Mouse (Mus musculus) neural tube, embryonic 15.5 days (tissue): ENCODE results near the gene Nek6. TPM values are rescaled to one million over a fixed set of nuclear protein-coding genes. Genes with fewer than 3 reads are reported as not detected.
A peak's percentile ranks its signal among the peaks of the same experiment; 100 is the strongest.

ENCODE experiments used
- ATAC-seq: fragments of 200-750 bp; cut with Nextera tagmentation; 2 replicates; pipeline ENCODE4 v1.8.0; 2017; ENCODE audit warnings: mild to moderate bottlenecking, moderate TSS enrichment, moderate library complexity; ENCODE audit not compliant: low FRiP score
- H3K27ac ChIP-seq: fragments of 300-500 bp; sonication (generic); replicated peaks from 2 replicates; pipeline ENCODE4 v1.5.1; 2015; ENCODE audit warnings: mild to moderate bottlenecking, inconsistent platforms
- H3K27me3 ChIP-seq: fragments of 300-500 bp; sonication (generic); replicated peaks from 2 replicates; pipeline ENCODE4 v1.6.1; 2015; ENCODE audit warnings: inconsistent platforms
- H3K36me3 ChIP-seq: fragments of 300-500 bp; sonication (generic); 2 replicates; pipeline ENCODE4 v1.6.1; 2015; ENCODE audit warnings: inconsistent platforms
- H3K4me1 ChIP-seq: fragments of 300-500 bp; sonication (generic); 2 replicates; pipeline ENCODE4 v1.6.1; 2015; ENCODE audit warnings: inconsistent platforms
- H3K4me2 ChIP-seq: fragments of 300-500 bp; sonication (generic); 2 replicates; pipeline ENCODE4 v1.6.1; 2015; ENCODE audit warnings: inconsistent platforms, mild to moderate bottlenecking, moderate library complexity
- H3K4me3 ChIP-seq: fragments of 300-500 bp; sonication (generic); replicated peaks from 2 replicates; pipeline ENCODE4 v1.5.1; 2015; ENCODE audit warnings: mild to moderate bottlenecking, inconsistent platforms
- H3K9ac ChIP-seq: fragments of 300-500 bp; sonication (generic); replicated peaks from 2 replicates; pipeline ENCODE4 v1.6.1; 2015; ENCODE audit warnings: mild to moderate bottlenecking, inconsistent platforms
- H3K9me3 ChIP-seq: fragments of 300-500 bp; sonication (generic); replicated peaks from 2 replicates; pipeline ENCODE4 v1.6.1; 2016; ENCODE audit warnings: inconsistent platforms
- WGBS: fragments of 180-500 bp; shearing (Covaris S2); methylation state at CpG from one replicate; pipeline ENCODE4 v1.1.7; 2015; ENCODE audit warnings: mixed read lengths; 5-methylcytosine and 5-hydroxymethylcytosine counted together
- polyA plus RNA-seq: library from polyadenylated mRNA; unstranded; fragments of >200 nt; fragmentation: Nextera tagmentation; extraction: Ambion mirVana; gene quantifications from 2 replicates; pipeline ENCODE4 v1.2.1, GENCODE M21; 2015

Nek6 gene
- polyA plus RNA-seq, 1 experiment from 2014 or later: 51.0 TPM

GRCm38 (mm10) chr2:38541570-38541969, 30.1 kb downstream of the Nek6 start:
- H3K4me3 ChIP-seq: no peak overlapping the region
- no peaks in the 10 kb centered on the region for H3K27me3 ChIP-seq
- peaks cover 34% of the 10 kb centered on the region for H3K4me1 ChIP-seq
- H3K9me3 ChIP-seq: no peaks in the 10 kb centered on the region
- no peaks in the 10 kb centered on the region for H3K36me3 ChIP-seq
- 85% methylated on average over 1 of the region's 1 CpGs for WGBS
- ATAC-seq: no peak
- no peak overlapping the region for H3K4me2 ChIP-seq
- no peak overlapping the region for H3K27ac ChIP-seq
- H3K9ac ChIP-seq: no peak overlapping the region

- H3K27ac ChIP-seq: no peak overlapping the region
- WGBS: 64% methylated on average over 1 of the region's 1 CpGs
- no peaks in the 10 kb centered on the region for H3K36me3 ChIP-seq
- no peaks in the 10 kb centered on the region for H3K9me3 ChIP-seq
- H3K4me3 ChIP-seq: no peak overlapping the region
- H3K9ac ChIP-seq: no peak overlapping the region
- no peak overlapping the region for H3K4me2 ChIP-seq
- peaks cover 38% of the 10 kb centered on the region for H3K4me1 ChIP-seq
- no peaks in the 10 kb centered on the region for H3K27me3 ChIP-seq
- no peak for ATAC-seq
These were observed 30.9 kb downstream of the Nek6 start for GRCm38 (mm10) chr2:38542366-38542765.

GRCm38 (mm10) chr2:38543158-38543557, 31.7 kb downstream of the Nek6 start:
- no peaks in the 10 kb centered on the region for H3K9me3 ChIP-seq
- 80% methylated on average over 2 of the region's 2 CpGs for WGBS
- H3K27me3 ChIP-seq: no peaks in the 10 kb centered on the region
- H3K4me1 ChIP-seq: peaks cover 35% of the 10 kb centered on the region
- no peaks in the 10 kb centered on the region for H3K36me3 ChIP-seq
- no peak overlapping the region for H3K4me2 ChIP-seq
- ATAC-seq: no peak
- H3K9ac ChIP-seq: no peak overlapping the region
- H3K27ac ChIP-seq: no peak overlapping the region
- no peak overlapping the region for H3K4me3 ChIP-seq

- Histone ChIP-seq H3K9me3 (no peaks in the 10 kb centered on the region), H3K27me3 (no peaks in the 10 kb centered on the region), H3K4me3 (no peak overlapping the region), H3K9ac (no peak overlapping the region), H3K27ac (no peak overlapping the region), H3K4me2 (no peak overlapping the region), H3K4me1 (peaks cover 26% of the 10 kb centered on the region), H3K36me3 (no peaks in the 10 kb centered on the region)
- no peak for ATAC-seq
These were observed 32.9 kb downstream of the Nek6 start for GRCm38 (mm10) chr2:38544341-38544740.

- H3K9ac ChIP-seq: no peak overlapping the region
- no peak overlapping the region for H3K27ac ChIP-seq
- H3K4me3 ChIP-seq: no peak overlapping the region
- no peak overlapping the region for H3K4me2 ChIP-seq
- no peak for ATAC-seq
- 91% methylated on average over 6 of the region's 6 CpGs for WGBS
- H3K4me1 ChIP-seq: peaks cover 20% of the 10 kb centered on the region
- H3K27me3 ChIP-seq: no peaks in the 10 kb centered on the region
- H3K36me3 ChIP-seq: no peaks in the 10 kb centered on the region
- no peaks in the 10 kb centered on the region for H3K9me3 ChIP-seq
These were observed 33.5 kb downstream of the Nek6 start for GRCm38 (mm10) chr2:38544982-38545381.

- H3K4me1 ChIP-seq: peaks cover 16% of the 10 kb centered on the region; the same call in 1 of the 2 replicates
- no peak for ATAC-seq
- no peaks in the 10 kb centered on the region for H3K27me3 ChIP-seq
- H3K4me2 ChIP-seq: no peak overlapping the region
- H3K27ac ChIP-seq: no peak overlapping the region
- no peak overlapping the region for H3K4me3 ChIP-seq
- H3K9me3 ChIP-seq: no peaks in the 10 kb centered on the region
- no peak overlapping the region for H3K9ac ChIP-seq
- H3K36me3 ChIP-seq: no peaks in the 10 kb centered on the region
These were observed 34.3 kb downstream of the Nek6 start for GRCm38 (mm10) chr2:38545706-38546105.

GRCm38 (mm10) chr2:38546222-38546621, 34.8 kb downstream of the Nek6 start:
- WGBS: 30% methylated on average over 6 of the region's 6 CpGs
- no peak overlapping the region for H3K27ac ChIP-seq
- H3K4me2 ChIP-seq: no peak overlapping the region

GRCm38 (mm10) chr2:38546748-38547147, 35.3 kb downstream of the Nek6 start:
- Histone ChIP-seq H3K36me3 (no peaks in the 10 kb centered on the region), H3K4me2 (no peak overlapping the region), H3K9ac (no peak overlapping the region), H3K4me1 (peaks cover 17% of the 10 kb centered on the region; the same call in 1 of the 2 replicates), H3K27me3 (no peaks in the 10 kb centered on the region), H3K27ac (no peak overlapping the region), H3K4me3 (no peak overlapping the region), H3K9me3 (no peaks in the 10 kb centered on the region)
- ATAC-seq: no peak
- 79% methylated on average over 5 of the region's 5 CpGs for WGBS

More at GRCm38 (mm10) chr2:38546222-38546621, 34.8 kb downstream of the Nek6 start:
- Histone ChIP-seq H3K4me3 (no peak overlapping the region), H3K9me3 (no peaks in the 10 kb centered on the region), H3K36me3 (no peaks in the 10 kb centered on the region), H3K9ac (no peak overlapping the region), H3K4me1 (peaks cover 16% of the 10 kb centered on the region; the same call in 1 of the 2 replicates), H3K27me3 (no peaks in the 10 kb centered on the region)
- no peak for ATAC-seq

- Histone ChIP-seq H3K9ac (no peak overlapping the region), H3K27ac (no peak overlapping the region), H3K4me1 (peaks cover 23% of the 10 kb centered on the region), H3K4me3 (no peak overlapping the region), H3K36me3 (no peaks in the 10 kb centered on the region), H3K4me2 (no peak overlapping the region), H3K27me3 (no peaks in the 10 kb centered on the region), H3K9me3 (no peaks in the 10 kb centered on the region)
- 53% methylated on average over 11 of the region's 11 CpGs for WGBS
- ATAC-seq: no peak
These were observed 36.5 kb downstream of the Nek6 start for GRCm38 (mm10) chr2:38547793-38548517.

- peaks cover 29% of the 10 kb centered on the region for H3K4me1 ChIP-seq
- H3K9me3 ChIP-seq: no peaks in the 10 kb centered on the region
- ATAC-seq: 0 out of 2 replicates have a peak, but pooled peaks have one; percentile 38
- no peaks in the 10 kb centered on the region for H3K27me3 ChIP-seq
- 37% methylated on average over 15 of the region's 15 CpGs for WGBS
- no peak overlapping the region for H3K4me2 ChIP-seq
- H3K27ac ChIP-seq: no peak overlapping the region
- no peaks in the 10 kb centered on the region for H3K36me3 ChIP-seq
- no peak overlapping the region for H3K4me3 ChIP-seq
- H3K9ac ChIP-seq: no peak overlapping the region
These were observed 40.6 kb downstream of the Nek6 start for GRCm38 (mm10) chr2:38552004-38552443.

GRCm38 (mm10) chr2:38554226-38554995, 43.0 kb downstream of the Nek6 start:
- 55% methylated on average over 19 of the region's 19 CpGs for WGBS
- H3K4me3 ChIP-seq: no peak overlapping the region
- no peak overlapping the region for H3K4me2 ChIP-seq
- H3K9ac ChIP-seq: no peak overlapping the region
- H3K9me3 ChIP-seq: no peaks in the 10 kb centered on the region
- no peak overlapping the region for H3K27ac ChIP-seq
- peaks cover 22% of the 10 kb centered on the region for H3K4me1 ChIP-seq
- no peaks in the 10 kb centered on the region for H3K36me3 ChIP-seq
- no peaks in the 10 kb centered on the region for H3K27me3 ChIP-seq
- ATAC-seq: peak; percentile 21; the same call in 1 of the 2 replicates

GRCm38 (mm10) chr2:38555659-38556058, 44.2 kb downstream of the Nek6 start:
- Histone ChIP-seq H3K9ac (no peak overlapping the region), H3K4me2 (no peak overlapping the region), H3K4me3 (no peak overlapping the region), H3K27ac (no peak overlapping the region), H3K4me1 (peaks cover 22% of the 10 kb centered on the region), H3K27me3 (no peaks in the 10 kb centered on the region), H3K36me3 (no peaks in the 10 kb centered on the region), H3K9me3 (no peaks in the 10 kb centered on the region)
- WGBS: 96% methylated on average over 4 of the region's 4 CpGs
- ATAC-seq: no peak
